Mouse (Mus musculus): ENCODE measurements at regions not wholly inside any gene's neighbourhood (a gene's known extent, or its start where the extent isn't known, plus 50 kb on each side); places are given as distances from the start of the nearest gene placed in this dataset.
A peak's percentile ranks its signal among the peaks of the same experiment; 100 is the strongest.
"Not testable (repeated sequence)": the region's sequence is repeated elsewhere in the genome, so short reads cannot be mapped to it uniquely, and the experiment has no call there.

DNA sequence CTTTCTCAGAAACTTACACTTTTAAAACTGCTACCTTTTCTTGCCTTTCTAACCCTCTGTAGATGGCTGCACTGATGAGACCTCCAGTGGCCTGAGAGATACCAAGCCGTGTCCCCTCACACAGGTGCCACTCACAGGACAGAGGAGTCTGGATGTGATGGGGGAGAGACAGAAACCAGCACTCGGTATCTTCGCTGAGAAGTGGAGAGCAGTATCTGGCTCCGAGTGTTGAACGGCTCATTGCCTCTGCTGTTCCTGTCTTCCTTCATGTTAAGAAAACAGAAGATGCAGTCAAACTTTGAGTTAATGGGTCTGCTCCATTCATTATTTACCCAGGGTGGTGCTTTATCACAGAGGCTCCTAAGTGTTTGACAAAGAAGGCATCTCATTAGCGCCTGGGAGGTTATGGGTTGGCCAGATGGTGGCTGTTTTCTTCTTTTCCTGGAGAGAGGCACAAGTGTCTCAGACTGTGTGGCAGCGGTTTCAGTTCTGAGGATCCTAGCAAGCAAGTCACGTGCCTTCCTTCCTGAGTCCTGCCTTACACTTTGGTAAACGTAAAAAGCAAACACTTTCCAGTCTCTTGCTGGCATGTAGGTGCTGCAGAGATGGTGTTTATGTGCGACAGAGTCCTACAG lies 248.6 kb downstream of the Sec16b start:
- peak; percentile 55 for DNase-seq (ENCODE audit: low spot score)

DNA sequence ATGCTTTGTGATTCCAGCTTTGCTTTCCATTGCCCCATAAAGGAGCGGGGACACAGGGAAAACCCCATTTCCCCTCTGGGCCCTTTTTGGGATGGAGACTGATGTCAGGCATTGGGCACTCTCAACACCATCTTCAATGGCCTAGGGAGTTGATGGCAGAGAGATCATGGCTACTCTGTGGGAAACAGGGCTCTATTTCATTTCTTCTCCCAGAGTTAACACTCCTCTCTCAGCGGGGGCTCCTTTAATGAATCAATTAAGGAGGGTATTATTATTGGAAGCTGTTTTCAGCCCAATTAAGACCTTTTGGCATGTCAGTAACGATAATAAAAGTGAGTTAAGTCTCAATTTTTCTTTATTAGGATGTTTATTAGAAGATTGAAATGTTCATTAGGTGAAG lies 250.4 kb downstream of the Sec16b start:
- peak; percentile 76 for DNase-seq (ENCODE audit: low spot score)

DNA sequence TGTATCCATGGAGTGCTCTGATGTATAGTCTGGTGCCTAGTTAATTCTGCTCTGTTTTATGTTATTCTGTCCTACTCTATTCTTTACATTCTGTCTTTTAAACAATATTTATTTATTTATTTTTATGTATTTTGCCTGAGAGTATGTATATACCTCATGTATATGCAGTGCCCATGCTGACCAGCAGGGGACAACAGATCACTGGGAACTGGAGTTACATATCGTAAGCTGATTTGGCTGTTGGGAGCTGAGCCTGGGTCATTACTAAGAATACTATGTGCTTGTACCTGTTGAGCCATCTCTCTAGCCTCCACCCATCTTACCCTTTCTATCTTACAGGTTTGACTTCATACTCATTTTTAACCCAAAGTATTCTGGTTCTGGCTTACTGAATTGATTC lies 251.8 kb downstream of the Sec16b start:
- peak; percentile 8 for DNase-seq (ENCODE audit: low spot score)

DNA sequence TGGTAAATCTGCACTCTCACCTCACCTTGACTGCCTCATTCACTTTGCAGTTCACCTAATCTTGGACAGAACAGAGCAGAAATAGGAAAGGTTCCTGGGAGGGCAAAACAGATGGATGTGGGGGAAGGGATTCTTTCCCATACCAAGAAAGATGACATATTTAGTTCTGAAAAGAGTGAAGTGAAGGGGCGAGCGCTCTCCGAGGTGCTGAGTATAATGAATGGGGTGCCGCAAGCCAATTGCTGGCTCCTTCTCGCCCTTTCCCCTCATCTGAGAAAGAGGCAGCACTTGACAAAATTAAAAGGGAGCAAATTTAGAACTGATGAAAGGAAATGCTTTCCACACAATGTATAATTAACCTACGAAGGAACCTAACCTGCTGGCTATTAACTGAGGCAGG lies 261.7 kb downstream of the Sec16b start:
- DNase-seq (ENCODE audit: low spot score): peak; percentile 51

DNA sequence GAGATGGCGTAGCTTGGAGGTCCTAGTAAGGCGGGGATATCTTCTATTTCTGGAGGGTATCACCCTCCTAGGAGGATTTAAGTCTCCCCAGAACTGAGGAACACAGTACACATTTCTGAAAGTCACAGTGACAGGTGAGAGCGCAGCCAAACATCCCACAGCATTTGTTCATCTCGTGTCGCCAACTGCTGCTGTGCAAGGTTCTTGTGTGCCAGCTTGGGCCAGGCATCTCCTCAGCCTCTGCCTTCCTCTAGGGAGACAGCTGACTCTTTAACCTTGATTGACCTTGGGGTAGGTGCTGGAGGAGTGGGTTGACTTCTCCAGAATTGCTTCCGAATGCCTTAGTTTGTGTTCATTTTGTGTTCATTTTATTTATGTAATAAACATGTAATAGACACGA lies 291.2 kb downstream of the Sec16b start:
- DNase-seq (ENCODE audit: low spot score): no peak

DNA sequence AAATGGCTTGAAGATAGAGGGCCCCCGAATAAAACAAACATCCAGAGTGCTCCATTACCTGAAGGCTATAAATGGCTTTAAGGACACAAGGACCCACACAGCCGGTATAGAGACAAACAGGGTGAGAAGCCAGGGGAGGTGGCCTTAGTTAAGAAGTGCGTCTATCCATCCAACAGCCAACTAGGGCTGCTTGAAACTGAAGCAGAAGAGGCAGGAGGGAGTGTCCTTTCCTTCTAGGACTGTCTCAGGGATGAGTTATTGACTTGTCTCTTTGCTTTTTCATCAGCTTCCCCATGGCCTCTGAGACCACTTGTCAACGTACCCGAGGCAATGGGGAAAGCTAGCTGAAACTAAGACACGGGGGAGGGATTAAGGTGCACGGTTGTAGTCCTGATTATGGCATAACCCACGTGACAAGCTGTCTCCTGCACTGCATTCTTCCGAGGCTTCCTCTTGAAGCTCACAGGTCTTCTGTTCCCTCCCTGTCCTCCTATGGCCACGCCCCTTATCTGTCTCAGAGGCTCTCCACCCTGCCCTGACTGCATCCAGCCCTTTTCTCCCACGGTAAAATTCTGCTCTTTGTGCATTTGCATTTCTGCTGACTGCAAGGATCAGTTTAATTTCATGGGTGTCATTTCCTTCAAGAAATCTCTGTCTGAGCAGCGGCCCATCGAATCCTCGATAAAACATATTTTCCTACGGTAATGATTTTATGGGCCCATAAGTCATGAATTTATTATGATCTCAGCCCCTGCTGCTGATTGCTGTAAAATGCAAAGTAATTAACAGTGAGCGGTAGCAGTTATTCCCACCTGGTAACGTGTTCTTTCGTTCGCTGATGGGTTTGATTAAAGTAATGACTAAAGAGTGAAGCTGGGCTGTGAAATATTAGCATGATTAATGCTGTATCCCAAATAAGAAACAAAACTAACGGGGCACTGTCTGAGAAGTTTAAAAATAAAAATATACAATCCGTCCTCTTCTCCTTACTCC lies 292.3 kb downstream of the Sec16b start:
- peak; percentile 11 for DNase-seq (ENCODE audit: low spot score)

DNA sequence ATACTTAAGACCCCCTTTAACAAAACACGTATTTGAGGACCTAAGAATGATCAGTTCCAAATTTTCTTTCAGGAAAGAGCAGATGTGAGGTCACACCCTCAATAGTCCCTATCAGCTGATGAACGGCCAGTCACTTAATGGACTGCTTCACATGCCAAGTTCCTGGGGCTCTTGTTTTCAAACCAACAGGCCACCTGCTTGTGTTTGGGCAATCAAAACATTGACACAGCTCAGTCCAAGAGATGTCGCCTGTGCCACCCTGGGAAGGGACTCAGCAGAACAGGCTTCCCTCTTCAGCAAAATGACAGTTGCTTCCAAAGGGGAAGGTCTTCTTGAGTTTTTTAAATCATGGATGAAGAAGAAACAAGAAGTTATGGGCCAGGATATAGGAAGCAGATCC lies 294.6 kb downstream of the Sec16b start:
- DNase-seq (ENCODE audit: low spot score): no peak

DNA sequence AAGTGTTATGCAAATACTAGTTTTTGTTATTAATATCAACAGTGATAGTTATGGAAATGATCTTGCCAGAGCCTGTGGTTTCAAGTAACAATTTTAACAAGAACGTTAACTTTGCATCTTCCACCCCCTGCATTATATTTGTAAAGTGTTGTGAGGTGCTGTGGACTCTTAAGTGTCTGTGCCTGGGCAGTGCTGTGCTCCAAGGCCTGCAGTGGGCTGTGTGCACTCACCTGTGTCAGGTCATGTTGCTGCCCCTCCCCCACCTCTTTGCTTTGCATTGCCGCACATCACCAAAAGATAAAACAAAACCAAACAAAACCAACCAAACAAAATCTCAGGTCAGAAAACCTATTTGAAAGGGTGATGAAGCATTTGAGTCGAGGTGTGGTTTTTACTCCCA lies 297.7 kb downstream of the Sec16b start:
- DNase-seq (ENCODE audit: low spot score): no peak

DNA sequence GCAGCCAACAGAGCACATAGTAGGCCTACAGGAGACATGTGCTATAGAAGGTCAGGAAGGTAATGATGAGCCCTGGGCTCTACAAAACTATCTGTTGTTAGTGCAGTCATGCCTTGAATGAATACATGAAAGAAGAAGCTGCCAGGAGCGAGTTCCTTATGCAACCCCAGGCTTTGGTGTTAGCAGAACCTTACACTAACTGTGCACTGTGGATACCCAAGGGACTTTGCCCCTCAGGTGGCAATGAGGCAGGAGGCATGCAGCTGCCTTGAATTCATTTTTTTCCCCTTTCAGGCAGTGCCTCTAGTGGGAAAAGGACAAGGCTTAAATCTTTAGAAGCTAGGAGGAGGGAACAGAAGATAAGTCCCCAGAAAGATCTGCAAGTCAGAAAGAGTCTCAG lies 299.8 kb downstream of the Sec16b start:
- no peak for DNase-seq (ENCODE audit: low spot score)

DNA sequence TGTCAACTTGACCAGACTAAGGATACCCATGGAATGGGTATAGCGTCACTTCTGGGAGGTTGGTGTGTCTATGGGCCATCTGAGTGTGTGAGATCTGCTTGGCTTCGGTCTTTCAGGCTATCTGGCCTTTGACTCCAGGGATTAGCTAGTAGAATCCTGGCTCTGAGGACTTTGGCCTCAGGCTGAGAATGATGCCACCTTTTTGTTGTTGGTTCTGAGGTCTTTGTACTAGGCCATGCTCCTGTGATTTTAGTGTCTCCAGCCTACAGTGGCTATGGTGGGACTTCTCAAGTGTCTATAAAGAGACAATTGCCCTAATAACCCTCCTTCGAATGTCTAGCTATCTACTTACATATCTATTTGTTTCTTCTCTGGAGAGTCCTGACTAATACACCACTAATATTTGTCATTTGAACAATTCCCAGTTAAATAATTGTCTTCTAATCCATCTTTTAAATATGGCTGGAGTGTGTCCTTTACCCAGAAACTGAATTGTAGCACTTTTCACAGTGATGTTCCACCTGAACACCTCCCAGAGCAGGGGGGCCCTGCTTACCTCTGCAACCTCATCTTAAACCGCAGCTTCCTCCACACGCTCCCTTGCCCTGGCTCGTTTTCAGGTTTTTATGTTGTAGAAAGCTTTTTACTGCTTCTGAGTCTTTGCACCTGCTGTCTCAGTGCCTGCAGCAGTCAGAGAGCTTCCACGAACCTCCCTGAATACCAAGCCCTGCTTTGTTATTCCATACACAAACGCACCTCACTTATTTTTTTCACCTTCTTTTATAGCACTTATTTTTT lies 303.3 kb downstream of the Sec16b start:
- no peak for DNase-seq (ENCODE audit: low spot score)

DNA sequence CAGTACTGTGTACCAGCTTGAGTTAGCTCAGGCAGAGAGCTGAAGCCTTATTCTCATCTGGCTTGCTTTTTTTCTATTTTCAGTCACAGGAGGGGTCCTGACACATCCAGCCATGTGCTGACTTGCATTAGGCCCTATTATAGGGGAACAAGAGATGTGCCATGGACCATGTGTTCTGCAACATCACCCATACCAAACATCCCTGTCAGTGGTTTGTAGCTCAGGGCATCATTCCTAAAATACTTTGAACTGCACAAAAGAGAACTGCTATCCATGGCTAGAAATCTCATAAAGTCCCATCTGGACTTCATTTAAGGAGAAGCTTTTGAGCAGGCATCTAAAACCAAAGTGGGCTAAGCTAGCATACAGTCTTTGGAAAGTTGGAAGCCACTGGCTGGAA lies 304.1 kb downstream of the Sec16b start:
- no peak for DNase-seq (ENCODE audit: low spot score)

DNA sequence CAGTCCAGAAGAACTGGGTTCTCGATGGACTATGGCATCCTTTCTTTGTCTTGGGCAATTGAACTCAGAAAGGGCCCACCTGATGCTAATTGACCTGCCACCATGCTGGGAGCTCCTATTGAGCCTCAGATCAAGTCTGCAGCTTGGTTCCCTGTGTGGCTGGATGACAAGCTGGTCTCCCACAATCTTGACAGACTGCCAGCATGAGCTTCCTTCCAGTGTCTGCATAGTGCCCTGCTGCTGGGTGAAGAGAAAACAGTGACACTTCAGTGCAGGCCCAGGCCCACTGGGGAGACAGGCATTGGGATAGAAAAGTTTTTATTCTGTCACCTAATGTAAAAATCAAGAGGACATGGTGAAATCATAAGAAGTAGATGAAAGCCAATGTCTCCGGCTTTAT lies 321.4 kb downstream of the Sec16b start:
- peak; percentile 3 for DNase-seq (ENCODE audit: low spot score)

DNA sequence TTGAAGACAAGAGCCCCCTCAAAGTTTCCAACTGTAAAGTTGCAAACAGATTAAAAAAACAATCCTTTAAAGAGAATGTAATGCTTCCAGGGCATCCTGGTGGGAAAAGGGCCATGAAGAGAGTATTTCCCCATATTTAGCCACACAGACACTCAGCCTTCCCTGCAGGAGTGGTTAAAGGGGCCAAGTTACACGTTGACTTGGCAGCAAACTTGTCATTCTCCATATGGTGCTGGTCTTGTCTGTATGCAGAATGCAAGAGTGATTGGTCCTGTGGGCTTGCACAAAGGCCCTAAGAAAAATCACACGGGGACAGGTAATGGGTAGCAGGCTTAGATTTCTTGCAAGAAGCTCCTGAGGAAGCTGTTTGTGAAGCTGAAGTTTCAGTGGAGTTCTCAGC lies 325.0 kb downstream of the Sec16b start:
- DNase-seq (ENCODE audit: low spot score): no peak

DNA sequence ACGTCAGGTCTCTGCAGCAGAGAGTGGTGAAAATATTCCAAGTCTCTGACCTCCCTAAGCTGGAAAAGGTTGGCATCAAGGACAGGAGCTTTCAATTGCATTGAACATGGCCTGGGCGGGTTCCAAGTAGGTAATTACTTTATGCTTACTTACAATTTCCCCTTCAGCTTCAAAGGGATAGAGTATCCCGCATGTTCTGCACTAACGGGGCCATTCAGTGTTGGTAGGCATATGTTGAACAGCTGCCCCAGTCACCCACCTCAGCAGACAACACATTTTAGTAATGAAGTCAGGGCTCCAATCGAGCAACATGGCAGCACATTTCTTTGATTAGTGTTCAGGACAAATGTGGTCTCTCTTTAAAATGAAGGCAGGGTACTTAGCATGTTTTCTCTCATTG lies 366.2 kb downstream of the Sec16b start:
- DNase-seq (ENCODE audit: low spot score): no peak

DNA sequence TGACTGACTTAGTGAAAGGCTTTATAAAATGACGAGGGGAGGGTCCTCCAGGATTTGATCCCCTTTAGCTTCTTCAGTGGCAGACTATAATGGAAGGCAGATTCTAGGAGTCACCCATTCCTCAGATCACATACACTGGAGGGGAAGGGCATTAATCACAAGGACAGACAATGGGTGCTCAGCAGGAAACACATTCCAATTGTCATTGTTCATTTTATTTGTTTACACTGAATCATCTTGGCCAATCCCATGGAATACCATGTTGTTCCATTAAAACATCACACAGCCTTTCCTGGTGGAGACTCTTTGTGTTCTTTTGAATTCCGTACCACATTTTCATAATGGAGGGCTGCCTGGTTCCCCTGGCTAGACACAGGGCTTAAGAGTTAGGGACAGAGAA lies 368.5 kb downstream of the Sec16b start:
- DNase-seq (ENCODE audit: low spot score): no peak

DNA sequence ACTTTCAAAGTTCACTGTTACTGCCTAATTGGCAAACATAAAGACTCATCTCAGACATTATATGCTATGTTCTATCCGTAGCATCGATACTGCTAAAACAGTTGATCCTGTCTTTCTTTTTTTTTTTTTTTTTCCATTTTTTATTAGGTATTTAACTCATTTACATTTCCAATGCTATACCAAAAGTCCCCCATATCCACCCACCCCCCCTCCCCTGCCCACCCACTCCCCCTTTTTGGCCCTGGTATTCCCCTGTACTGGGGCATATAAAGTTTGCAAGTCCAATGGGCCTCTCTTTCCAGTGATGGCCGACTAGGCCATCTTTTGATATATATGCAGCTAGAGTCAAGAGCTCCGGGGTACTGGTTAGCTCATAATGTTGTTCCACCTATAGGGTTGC lies 370.6 kb downstream of the Sec16b start:
- not testable (repeated sequence) for DNase-seq (ENCODE audit: low spot score)

DNA sequence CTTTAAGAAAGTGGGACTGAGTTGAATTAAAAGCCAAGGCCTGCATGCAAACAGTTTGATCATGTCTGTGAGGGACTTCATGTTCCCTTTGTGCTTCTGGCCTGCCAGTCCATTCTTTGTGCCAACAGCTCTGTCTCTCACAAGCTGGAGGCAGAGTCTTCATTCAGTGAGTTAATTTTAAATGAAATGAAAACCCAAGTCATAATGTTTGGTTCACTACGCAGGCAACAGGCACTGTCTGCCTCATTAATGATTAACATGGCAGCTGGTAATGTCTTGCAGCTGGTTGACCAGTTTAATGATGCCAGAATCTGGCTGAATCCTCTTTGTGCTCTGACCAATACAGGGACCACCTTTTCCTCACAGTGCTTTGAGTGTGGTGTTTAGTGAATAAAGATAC lies 380.6 kb downstream of the Sec16b start:
- peak; percentile 67 for DNase-seq (ENCODE audit: low spot score)

DNA sequence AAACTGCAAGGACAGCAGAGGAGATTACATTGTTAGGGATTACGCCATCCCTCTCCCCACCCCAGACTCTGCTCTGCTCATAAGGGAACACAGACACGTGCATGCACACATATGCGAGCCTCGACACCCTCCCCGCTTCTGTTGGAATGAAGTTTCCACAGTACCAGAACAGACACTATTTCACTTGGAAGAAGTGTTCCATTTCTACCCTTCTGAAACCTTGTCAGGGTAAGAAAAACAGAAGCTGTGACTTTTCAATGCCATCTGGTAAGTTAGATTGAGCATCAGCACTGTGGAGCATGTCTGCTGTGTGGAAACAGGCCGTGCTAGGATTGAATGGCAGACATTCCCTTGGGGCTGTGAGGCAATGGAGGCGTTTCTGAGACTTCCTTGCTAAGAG lies 382.0 kb downstream of the Sec16b start:
- no peak for DNase-seq (ENCODE audit: low spot score)

DNA sequence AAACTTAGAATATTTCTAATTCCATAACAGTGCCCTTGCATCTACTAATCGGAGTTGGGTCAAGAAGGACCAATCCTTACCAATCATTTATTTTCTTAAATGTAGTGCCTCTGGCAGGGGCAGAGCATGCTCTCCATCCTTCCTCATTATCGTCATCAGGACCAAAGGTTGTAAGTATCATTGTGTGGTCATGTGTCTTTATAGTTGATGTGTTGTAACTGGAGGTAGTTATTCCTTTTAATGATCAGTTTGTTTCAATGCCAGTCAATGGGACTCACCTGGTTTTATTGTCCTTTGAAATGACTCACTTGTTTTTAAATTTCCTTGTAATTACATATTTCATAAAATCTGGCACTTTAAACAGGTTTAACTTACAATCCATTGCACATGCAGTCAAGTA lies 399.6 kb downstream of the Sec16b start:
- no peak for DNase-seq (ENCODE audit: low spot score)

DNA sequence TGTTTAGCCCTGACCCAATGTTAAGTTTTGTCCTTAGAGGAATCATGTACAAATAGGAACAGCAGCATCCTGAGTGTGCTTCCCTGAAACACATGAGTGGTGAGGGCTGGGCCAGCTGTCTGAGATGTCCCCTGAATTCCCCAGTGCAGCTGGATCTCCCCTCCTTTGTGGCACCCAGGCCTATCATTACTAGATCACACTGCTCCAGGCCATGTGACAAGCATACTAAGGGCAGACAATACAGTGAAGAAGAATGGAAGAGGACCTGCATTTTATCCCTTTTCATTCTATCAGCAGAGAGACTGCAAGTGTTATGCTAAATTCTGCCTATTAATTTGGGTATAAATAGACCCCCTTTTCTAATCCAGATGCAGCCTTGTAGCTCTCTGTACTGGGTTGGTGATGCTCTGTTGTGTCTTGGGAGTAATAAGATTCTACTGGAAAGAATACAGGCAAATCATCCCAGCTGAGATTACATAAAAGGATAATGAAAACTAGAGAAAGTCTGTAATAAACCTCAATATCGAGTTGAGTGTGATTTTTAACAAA lies 418.3 kb downstream of the Brinp2 start:
- DNase-seq (ENCODE audit: low spot score): no peak

DNA sequence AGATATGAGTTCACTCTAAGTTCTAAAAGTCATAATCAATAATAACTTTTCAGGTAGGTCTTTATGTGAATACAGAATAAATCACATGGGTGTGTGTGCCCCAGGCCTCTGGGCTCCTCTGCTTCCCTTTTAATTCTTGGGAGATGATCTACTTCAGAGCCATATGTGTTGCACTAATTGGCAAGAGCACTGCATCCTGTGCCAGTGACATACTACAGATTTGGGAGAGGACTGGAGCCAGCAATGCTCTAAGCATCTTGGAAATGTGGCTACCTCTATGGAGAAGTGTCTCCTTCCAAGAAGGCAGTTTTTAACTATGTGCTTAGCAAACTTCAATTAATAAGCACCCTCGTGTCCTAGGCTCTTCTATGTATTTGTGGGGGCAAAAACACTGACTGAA lies 416.6 kb downstream of the Brinp2 start:
- DNase-seq (ENCODE audit: low spot score): no peak

DNA sequence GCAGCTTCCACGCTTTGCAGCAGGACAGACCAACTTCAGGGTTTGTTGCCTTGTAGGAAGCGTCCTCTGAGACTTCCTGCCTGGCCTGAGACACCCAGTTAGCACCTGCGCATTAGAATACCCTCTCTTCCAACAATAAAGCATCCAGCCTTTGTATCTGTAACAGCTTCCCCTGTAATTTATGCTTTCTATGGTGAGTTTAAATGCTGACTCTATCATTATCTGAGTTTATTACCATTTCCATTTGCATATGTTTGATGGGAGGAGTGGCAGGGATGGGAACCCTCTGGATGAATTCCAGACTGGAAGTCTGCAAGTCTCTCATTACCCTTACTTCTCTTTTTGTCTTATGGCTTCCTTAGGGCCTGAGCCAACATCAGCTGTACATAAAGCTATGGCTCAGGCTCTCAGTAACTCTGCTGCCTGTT lies 415.8 kb downstream of the Brinp2 start:
- DNase-seq (ENCODE audit: low spot score): no peak
